Mouse (Mus musculus): ENCODE results near the gene Tbc1d1.
A peak's percentile ranks its signal among the peaks of the same experiment; 100 is the strongest.

The Tbc1d1 gene

DNA sequence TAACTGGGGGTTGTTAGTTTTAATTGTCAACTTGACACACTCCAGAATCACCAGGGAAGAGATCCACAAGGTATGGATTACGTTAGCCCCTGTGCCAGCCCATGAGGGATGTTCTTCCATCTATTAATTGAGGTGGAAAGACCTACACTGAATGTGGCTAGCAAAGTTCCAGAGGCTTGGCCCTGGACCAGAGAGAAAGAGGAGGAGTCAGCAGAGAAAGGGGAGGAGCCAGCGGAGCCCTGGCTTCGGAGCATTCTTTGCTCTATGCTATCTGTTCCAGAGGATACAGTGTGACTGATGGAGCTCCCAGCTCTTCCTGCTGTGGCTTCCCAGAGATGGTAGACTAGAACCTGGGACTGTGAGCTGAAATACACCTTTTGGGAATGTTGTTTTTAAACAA, 50.3 kb downstream of the Tbc1d1 start:
- DNase-seq (ENCODE audit: extremely low read depth, low read depth): no peak

DNA sequence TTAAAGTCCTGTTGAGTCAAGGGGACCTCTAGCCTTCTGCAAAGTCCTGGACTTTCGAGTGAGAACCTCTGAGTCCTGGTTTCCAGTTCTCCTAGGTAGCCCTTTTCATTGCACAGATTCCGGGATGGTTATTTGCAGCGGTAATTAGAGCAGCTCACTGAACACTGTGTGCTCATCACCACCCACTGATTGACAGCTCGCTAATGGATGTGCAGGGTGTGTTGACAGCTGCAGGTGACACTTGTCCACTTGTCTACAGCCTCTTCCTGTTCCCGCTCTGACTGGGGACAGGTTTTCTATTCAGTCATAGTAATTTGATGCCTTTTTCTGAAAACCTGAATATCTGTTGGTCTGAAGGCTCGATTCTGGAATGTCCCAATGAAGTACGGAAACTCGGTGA, 50.8 kb downstream of the Tbc1d1 start:
- DNase-seq (ENCODE audit: extremely low read depth, low read depth): no peak

DNA sequence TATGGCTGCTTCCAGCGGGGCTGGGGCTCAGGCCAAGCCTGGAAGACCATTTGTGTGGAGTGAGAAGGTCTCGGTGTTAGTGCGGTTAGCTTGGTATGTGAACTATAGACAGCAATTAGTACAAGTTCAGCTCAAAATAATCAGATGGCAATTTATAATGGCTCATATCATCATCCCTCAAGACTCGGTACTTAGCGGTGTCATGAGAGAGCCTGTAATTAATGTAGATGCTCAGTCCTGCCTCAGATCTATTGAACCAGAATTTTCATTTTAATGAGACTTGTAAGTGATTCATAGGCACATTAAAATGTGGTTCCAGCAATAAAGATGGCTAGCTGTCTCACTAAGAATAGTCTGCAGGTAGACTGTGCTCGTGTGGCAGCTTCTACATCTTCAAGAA, 51.7 kb downstream of the Tbc1d1 start:
- DNase-seq (ENCODE audit: extremely low read depth, low read depth): no peak

DNA sequence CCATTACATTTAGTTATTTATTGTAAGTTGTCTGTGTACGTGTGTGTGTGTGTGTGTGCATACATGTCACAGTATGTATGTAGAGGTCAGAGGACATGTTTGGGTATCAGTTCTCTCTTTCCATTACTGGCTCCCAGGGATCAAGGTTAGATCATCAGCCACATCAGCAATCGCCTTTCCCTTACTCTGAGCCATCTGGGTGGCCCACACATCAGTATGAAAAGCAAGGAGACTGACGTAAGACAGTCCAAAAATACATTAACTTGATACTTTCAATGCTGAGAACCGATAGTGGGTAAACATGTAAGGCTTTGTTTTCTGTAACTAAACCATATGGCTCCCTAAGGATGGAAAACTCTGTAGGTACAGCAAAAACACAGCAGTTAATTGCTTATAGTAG, 54.7 kb downstream of the Tbc1d1 start:
- no peak for DNase-seq (ENCODE audit: extremely low read depth, low read depth)

DNA sequence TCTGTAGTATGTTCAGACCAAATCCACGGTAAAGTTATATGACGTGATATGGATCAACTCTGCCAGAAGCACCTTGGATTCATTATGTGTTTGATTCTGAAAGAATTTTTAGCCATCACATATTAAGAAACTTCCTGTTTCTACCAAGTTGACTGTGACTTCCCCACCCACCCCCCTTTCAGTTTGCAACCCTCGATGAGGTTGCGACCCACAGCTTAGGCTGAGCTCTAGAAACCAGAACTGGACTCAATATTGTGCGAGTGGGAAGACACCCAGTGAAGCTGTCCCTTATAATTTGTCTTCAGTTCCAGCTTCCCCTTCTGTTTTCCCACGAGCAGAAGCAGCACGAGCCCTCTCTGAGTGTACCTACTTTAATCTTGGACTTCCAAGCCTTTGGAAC, 55.2 kb downstream of the Tbc1d1 start:
- no peak for DNase-seq (ENCODE audit: extremely low read depth, low read depth)

DNA sequence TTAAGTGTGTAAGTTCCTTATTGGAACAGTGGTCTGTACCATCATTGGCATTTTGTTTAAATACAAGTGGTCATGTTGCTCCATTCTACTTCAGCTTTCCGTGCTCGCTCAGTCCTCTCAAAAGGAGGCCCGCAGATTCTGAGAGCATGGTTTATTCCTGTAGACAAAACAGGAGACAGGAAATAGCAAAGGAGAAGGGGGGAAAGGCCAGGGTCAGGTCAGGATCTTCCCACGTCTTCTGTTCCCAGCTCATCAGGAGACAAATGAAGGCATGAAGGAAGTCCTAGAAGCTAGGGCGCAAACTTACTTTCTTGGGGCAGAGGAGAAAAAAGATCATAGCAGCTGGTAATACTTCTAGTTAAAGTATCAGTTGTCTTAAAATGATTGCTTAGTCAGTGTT, 56.1 kb downstream of the Tbc1d1 start:
- DNase-seq (ENCODE audit: extremely low read depth, low read depth): no peak

DNA sequence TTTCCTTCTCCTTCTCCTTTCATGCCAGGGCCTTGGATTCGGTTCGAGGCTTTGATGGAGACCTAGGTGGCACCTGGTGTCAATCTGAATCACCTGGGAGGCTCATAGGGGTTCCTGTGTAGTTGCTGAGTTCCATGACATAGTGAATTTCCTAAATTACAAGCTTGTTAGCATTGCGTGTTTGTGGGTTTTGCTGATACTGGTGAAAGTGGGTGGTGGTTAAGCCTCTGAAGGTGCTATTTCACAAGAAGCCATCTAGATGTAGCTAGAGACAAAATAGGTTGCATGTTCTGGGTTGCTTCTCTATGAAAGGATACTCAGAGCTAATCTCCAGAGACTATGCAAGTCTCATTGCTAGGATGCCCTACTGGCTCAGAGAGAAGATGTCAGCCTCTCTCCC, 56.5 kb downstream of the Tbc1d1 start:
- DNase-seq (ENCODE audit: extremely low read depth, low read depth): no peak

DNA sequence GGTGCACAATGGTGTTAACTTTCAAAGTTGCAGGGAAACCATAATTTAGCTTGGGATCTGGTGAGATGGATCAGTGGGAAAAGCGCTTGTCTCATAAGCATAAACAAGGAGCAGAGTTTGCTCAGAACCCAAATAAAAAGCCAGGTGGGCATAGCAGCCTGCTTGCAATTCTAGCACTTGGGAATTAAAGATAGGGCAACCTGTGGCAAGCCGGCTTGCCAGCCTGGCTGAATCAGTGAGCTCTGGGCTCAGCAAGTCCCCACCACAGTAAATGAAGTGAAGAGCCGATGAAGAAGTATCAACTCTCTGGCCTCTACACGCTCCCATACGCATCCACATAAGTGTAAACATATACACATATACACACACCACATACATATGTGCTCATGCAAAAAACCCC, 59.7 kb downstream of the Tbc1d1 start:
- no peak for DNase-seq (ENCODE audit: extremely low read depth, low read depth)

DNA sequence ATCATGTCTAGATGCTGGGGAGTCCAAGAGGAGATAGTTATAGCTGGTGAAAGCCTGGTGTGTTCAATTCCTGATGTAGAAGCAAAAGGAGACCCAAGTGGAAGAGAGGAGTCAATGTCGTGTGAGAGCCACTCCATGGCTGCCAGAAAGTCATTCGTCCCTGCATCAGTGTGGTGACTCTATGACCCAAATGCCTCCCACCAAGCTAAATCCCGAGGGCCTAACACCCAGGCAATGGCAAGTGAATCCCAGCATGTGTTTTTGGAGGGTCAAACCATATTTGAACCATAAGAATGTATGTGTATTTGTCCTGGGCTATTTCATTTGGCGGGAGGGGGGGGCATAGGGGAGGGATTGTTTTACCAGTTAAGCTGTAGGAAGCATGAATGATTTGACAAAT, 60.2 kb downstream of the Tbc1d1 start:
- no peak for DNase-seq (ENCODE audit: extremely low read depth, low read depth)

DNA sequence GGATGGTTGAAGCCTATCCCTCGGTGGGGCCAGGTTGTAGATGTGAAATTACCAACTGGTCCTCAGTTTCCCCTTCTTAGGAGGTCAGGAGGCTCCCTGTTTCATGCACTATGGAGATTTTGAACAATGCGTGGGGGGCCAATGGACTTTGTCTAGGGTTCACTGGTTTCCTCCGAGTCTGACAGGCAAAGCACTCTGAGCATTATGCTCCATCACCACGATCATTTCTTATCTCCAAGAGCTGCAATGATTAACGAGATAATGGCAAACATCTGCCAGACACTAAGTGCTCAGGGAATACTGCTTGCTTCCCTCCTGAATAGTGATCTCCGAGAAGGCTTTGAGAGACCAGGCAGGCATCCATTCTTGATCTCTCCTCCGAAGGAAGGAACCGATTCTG, 61.2 kb downstream of the Tbc1d1 start:
- no peak for DNase-seq (ENCODE audit: extremely low read depth, low read depth)

DNA sequence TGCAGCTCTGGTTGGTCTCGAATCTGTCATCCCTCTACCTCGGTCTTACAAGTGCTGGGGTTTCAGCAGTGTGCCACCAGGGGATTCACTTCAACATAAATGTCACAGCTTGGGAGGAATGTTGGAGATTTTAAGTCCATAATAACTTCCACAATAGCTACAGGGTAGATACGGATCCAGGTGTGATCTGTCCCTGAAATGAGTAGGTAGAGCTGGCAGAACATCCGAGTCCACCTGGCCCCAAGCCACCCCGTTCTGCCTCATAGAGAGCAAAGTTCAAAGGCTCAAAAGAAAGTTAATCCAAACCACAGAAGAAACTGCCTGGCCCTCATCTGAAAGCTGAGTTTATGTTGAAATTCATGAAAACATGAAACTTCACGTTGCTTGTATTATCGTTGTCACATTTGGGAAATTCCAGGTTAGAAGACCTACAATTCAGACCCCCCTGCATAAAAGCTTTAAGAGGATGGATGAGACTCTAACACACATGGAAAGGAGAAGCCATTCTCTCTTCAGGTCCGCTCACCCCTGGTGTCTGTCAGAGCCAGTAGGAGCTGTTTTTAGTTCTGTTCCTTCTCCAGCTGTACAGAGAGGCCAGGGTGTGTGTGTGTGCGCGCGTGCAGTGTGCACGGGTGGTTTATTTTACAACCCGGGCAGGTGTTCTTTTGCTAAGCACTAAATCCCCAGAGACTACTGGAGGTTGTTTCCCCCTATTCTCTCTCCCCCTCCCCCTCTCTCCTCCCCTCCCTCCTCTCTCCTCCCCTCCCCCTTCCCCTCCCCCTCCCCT, 61.9 kb downstream of the Tbc1d1 start:
- DNase-seq (ENCODE audit: extremely low read depth, low read depth): no peak

DNA sequence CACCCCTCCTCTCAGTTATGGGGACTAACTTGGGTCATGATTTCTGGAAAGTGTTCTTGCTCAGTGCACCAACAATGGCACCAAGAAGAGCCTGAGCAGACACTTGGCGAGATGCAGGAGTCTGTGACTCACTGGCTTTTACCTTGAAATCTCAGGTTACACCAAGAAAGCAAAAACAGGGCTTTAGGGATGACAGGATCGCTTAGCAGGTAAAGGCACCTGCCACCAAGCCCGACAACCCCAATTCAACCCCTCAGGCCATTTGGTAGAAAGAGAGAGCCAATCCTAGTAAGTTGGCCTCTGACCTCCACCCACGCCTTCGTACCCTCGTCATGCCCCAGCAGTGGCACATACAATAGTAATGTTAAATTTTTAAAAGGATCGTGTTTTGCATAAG, 62.5 kb downstream of the Tbc1d1 start:
- no peak for DNase-seq (ENCODE audit: extremely low read depth, low read depth)

DNA sequence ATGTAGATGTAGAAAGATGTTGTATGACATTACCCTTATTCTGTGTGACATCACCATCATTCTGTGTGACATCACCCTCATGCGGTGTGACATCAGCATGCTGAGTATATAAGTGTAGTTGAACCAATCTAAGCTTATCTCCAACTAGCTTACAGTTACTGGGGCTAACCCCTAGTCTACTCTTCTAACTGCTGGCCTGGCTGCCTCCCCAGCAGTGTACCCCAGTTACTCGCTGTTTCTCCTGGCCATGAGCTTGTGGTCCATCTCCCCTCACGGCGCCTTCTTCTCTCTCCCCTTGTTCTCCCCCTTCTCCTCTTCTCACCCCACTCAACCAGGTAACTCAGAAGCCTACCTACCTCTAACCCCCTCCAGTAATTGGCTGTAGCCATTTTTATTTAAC, 64.7 kb downstream of the Tbc1d1 start:
- DNase-seq (ENCODE audit: extremely low read depth, low read depth): no peak

DNA sequence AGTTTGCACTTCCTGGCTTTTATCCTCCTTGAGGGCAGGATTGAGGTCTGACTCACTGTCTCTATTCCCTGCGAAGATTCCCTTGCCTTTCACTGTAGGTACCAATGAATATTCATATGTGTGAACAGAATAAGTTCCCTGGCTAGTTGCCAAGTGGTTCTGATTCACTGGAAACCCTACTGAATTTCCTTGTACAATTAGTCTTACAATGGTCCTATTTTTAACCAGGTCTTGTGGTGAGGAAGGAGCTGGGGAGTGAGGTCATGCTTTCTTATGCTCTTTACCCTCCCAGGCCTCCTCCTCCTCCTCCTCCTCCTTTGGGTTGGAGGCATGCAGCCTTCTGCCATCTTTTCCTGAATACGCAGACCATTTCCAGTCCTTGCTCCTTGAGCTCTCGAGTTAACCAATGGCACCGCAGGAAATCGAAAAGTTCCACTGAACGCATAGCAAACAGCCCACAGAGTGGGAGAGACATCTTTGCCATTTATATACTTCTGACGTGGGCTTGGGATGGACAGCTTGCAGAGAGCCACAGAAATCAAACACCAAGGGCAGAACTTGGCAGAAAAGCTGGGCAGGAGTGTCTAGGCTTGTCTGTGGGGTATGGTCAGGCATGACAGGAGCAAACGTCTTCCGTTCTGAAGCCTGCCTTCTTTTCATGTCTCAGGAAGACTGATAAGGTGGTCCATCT, 68.8 kb downstream of the Tbc1d1 start:
- DNase-seq (ENCODE audit: extremely low read depth, low read depth): no peak

DNA sequence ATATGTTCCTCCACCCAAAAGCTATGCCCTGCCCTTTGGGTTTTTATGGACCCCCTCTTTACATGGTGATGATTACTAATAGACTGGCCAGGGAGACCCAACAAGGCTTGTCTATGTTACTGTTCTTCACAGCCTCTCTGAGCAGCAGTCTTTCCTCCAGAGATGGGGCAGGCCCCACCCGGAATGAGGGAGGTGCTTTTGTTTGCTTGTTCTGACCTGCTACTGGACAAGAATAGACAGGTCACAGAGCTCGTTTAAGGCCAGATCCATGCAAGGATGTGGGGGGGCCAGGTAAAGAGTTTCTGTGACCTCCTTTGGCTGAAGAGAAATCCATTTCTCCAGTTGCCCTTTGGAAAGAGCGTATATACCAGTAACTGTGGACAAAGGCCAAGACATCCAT, 72.1 kb downstream of the Tbc1d1 start:
- DNase-seq (ENCODE audit: extremely low read depth, low read depth): no peak

DNA sequence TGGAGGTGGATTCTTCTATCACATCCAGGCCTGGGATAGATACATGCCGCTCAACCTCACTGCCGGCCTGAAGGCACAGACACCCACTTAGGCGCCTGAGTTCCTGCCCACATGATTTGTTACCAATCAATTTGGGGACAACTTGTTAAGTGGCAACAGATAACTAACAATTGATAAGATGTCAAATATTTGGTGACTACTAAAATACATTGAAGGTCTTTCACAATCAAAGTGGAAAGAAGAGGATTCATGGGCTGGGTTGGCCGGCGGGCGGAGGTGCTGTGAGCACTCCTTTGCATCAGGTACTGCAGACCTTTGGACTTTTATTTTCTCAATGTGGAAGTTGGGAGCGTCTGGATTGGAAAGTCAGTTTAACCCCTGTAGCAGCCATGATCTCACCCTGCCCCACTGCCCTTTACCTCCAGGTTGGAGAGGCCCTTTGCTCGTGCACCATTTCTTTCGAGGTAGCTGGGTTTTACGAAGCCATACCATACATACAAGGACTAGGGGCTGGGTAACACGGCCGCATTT, 73.3 kb downstream of the Tbc1d1 start:
- no peak for DNase-seq (ENCODE audit: extremely low read depth, low read depth)

DNA sequence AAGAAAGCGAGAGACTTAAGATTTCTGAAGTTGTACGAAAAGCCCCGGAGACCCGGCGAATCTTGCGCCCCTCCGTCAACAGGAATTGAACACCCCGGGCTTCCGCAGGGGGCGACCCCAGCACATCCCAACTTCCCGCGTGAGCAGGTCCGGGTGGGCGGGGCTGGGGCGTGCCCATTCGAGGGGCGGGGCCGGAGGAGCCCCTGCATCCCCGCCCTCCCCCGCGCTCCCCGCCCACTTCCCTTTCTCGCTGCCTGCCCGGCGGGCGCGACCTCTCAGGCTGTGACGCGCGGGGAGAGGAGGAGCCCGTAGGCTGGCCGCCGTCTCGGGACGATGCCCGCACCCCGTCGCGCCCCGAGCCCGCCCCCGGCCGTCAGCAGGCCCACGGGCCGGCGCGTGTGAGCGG, 74.0 kb downstream of the Tbc1d1 start:
- DNase-seq (ENCODE audit: extremely low read depth, low read depth): peak; percentile 55

DNA sequence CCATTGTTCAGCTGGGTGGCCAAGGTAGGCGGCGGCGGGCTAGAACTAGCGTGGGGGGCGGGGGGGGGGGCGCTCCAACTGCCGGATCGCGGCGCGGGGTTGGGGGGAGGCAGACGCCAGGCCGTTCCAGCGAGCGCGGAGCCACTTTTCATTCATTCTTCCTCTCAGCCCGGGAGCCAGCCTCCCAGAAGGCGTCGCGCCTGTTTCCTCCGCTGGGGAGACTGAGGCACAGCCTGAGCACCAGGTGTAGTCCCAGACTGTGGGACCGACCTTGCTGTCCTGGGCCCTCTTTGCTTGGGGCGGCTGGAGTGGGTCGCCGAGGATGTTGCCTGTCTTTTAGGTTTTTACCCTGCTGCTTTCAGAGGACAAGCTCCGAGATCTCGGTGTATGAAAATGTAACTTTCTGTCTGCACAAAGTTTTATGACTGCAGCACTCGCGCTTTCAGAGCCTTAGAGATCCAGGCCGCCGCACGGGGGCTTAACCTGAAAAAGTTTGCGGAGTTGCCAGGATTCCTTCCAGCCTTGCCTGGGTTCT, 74.5 kb downstream of the Tbc1d1 start:
- DNase-seq (ENCODE audit: extremely low read depth, low read depth): no peak

DNA sequence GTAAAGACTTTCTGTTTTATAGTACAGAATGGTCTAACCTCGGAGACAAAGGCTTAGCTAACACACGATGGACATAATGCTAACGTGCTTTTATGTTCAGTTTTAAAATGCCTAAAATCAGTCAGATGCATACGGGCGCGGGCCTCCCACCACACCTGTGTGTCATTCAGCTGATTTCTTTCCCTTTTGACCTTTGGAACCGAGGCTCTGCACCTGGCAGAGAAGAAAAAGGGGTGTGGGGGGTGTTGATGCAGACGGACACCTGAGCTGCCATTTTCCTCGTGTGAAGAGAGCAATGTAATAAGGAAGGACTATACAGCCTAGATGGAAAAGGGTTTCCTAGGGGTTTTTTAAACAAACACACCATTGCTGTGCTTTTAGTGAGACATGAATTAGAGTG, 76.8 kb downstream of the Tbc1d1 start:
- DNase-seq (ENCODE audit: extremely low read depth, low read depth): no peak

DNA sequence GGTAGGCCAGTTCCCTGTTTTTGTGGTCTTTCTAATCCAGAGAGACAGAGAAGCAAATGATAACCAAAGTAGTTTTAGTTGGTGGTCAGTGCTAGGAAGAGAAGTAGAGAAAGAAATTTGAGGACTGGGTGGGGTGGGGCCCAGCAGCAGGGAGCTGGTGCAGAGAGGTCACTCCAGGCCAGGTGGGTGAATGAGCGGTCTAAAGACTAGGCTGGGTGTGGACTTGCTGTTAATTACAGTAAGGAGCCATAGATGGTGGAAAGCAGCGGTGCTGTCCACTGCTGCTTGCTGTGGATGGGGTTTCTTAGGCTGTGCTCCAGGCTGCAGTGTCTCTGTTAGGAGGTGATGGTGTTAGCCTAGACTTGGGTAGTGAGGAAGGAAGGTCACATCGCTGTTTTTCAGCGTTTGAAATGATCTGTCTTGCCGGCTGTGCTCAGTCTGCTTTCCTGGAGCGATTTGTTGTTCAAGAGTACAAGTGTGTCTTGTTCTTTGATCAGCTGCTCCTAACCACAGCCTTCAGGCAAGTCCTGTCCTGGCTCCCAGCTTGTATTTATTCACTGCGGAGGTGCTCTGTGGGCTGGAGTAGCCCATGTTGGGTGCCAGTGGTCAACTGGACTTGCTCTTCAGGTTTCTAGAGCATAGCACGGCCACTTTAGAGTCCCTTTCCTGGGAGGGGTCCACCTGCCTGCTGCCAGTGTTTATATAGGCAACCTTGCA, 78.3 kb downstream of the Tbc1d1 start:
- peak; percentile 58 for DNase-seq (ENCODE audit: extremely low read depth, low read depth)

DNA sequence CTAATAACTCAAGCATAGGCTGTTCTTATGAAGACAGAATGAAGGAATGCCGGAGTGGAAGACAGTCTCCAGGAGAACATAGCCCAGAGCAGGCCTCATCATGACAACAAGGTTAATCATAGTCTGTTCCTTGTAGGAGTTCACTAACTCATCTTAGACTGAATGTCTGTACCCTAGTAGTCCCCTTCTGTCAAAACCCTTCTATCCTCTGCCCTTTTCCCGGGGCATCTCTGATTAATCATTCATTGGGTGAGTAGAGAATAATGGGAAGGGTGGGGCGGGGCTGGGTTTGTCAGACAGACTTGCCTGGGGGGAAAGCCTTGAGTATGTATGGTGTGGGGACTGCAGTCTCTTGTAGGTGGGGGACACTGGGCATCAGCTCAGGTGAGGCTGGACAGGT, 79.1 kb downstream of the Tbc1d1 start:
- DNase-seq (ENCODE audit: extremely low read depth, low read depth): no peak

DNA sequence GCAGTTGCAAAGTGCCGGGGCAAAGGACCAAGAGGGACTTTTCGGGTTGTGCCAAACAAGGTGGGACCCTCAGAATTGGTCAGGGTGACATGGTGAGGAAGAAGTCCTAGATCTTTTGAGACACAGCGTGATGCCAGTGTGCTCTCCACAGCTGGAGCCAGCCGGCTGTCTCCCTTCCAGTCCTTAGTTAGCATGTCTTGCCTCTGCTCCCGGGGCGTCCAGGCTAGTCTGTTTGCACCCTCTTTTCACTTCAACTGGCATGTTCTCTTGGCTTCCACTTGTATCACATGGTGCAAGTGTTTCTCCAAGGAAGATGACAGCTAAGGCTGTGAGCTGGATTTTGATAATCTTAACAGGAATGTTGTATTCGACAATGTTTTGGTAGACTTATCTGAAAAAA, 80.5 kb downstream of the Tbc1d1 start:
- DNase-seq (ENCODE audit: extremely low read depth, low read depth): no peak

Measured in MEL-GATA-1-ER (cell line).